Mouse (Mus musculus) kidney, embryonic 14.5 days (tissue): Measurements from ENCODE around the gene Dhrs11. TPM values are rescaled to one million over a fixed set of nuclear protein-coding genes. Genes with fewer than 3 reads are reported as not detected.
A peak's percentile ranks its signal among the peaks of the same experiment; 100 is the strongest.

Experiments used
- ATAC-seq: fragments of 200-750 bp; cut with Nextera tagmentation; 2 replicates; pipeline ENCODE4 v1.8.0; 2017; ENCODE audit warnings: moderate number of reproducible peaks, mild to moderate bottlenecking, moderate TSS enrichment, moderate library complexity; ENCODE audit not compliant: low FRiP score, low TSS enrichment
- H3K27ac ChIP-seq: fragments of 300-500 bp; sonication (generic); 2 replicates; pipeline ENCODE4 v1.5.1; 2014; ENCODE audit warnings: low read depth, mild to moderate bottlenecking, low read length, moderate library complexity, mixed read lengths
- H3K27me3 ChIP-seq: fragments of 300-500 bp; sonication (generic); 2 replicates; pipeline ENCODE4 v1.6.1; 2014; ENCODE audit warnings: mild to moderate bottlenecking, low read length; ENCODE audit not compliant: control insufficient read depth, insufficient read depth
- H3K36me3 ChIP-seq: fragments of 300-500 bp; sonication (generic); 2 replicates; pipeline ENCODE4 v1.6.1; 2014; ENCODE audit warnings: low read length, mixed read lengths; ENCODE audit not compliant: control insufficient read depth, insufficient read depth
- H3K4me1 ChIP-seq: fragments of 300-500 bp; sonication (generic); 2 replicates; pipeline ENCODE4 v1.6.1; 2014; ENCODE audit warnings: low read length, mixed read lengths; ENCODE audit not compliant: control insufficient read depth, insufficient read depth
- H3K4me2 ChIP-seq: fragments of 300-500 bp; sonication (generic); replicated peaks from 2 replicates; pipeline ENCODE4 v1.6.1; 2014; ENCODE audit warnings: low read depth, mild to moderate bottlenecking, low read length
- H3K4me3 ChIP-seq: fragments of 300-500 bp; sonication (generic); 2 replicates; pipeline ENCODE4 v1.5.1; 2014; ENCODE audit warnings: mild to moderate bottlenecking, low read length
- H3K9ac ChIP-seq: fragments of 300-500 bp; sonication (generic); 2 replicates; pipeline ENCODE4 v1.6.1; 2014; ENCODE audit warnings: low read depth, mild to moderate bottlenecking, low read length, moderate library complexity
- H3K9me3 ChIP-seq: fragments of 300-500 bp; sonication (generic); 2 replicates; pipeline ENCODE4 v1.6.1; 2016; ENCODE audit warnings: low read length; ENCODE audit not compliant: control insufficient read depth
- WGBS: fragments of 180-500 bp; shearing (Covaris S2); extraction: QIAGEN DNeasy Blood & Tissue Kit; methylation state at CpG from one replicate; pipeline ENCODE4 v1.1.7; 2014; 5-methylcytosine and 5-hydroxymethylcytosine counted together
- polyA plus RNA-seq: library from polyadenylated mRNA; unstranded; fragments of >200 nt; fragmentation: Nextera tagmentation; extraction: Ambion mirVana; gene quantifications from 2 replicates; pipeline ENCODE4 v1.2.1, GENCODE M21; 2014

Dhrs11 gene
- polyA plus RNA-seq, 1 experiment from 2014 or later: 10.4 TPM

DNA sequence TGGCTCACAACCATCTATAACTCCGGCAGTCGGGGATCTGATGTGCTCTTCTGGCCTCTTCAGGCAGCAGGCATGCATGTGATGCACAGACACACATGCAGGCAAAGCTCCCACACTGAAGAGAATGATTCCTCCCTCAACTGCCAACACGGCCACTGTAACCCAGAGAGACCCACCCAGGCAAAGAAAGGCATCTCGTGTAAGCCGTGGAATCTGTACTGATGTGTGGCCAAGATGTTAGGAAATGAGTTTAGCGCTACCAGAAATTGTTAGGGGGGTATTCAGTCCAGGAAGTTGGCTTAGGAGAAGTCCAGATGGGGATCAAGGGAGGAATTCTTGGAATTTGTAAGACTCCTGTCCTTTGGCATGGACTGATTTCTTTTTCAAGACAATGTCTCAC, 38.4 kb downstream of the Dhrs11 start:
- H3K27ac ChIP-seq: no peak overlapping the region
- 73% methylated on average over 6 of the region's 6 CpGs for WGBS
- H3K9me3 ChIP-seq: no peaks in the 10 kb centered on the region
- H3K9ac ChIP-seq: no peak overlapping the region
- no peak overlapping the region for H3K4me3 ChIP-seq
- ATAC-seq: no peak
- no peaks in the 10 kb centered on the region for H3K36me3 ChIP-seq
- H3K4me1 ChIP-seq: no peaks in the 10 kb centered on the region
- 0 out of 2 replicates have a peak, but pooled peaks cover 2% of the 10 kb centered on the region for H3K27me3 ChIP-seq
- no peak overlapping the region for H3K4me2 ChIP-seq

- no peak overlapping the region for H3K27ac ChIP-seq
- no peaks in the 10 kb centered on the region for H3K9me3 ChIP-seq
- 3% methylated on average over 19 of the region's 19 CpGs for WGBS
- ATAC-seq: no peak
- no peak overlapping the region for H3K9ac ChIP-seq
- peak overlapping the region; percentile 22 for H3K4me2 ChIP-seq
- peaks cover 20% of the 10 kb centered on the region for H3K27me3 ChIP-seq
- peaks cover 14% of the 10 kb centered on the region; the same call in 1 of the 2 replicates for H3K4me1 ChIP-seq
- no peak overlapping the region for H3K4me3 ChIP-seq
- H3K36me3 ChIP-seq: no peaks in the 10 kb centered on the region
Observed at GRCm38 (mm10) chr11:84780143-84780870, 48.5 kb downstream of the Dhrs11 start.

DNA sequence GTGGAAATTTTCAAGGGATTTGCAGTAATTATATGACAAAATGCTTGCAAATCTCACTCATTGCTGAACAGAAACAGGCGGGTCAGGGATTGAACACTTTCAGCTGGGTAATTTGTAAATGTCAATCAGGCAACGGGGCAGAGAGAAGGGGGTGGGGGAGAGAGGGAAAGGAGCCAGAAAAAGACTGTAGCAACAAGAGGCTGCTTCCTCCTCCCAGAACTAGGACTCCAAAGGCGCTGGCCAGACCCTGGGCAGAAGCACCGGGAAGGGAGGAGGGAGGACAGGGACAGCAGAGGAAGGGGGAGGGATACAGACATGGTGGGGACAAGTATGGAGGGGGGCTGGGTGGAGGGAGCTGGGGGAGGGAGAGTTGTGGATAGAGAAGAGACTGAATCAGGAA, 53.2 kb downstream of the Dhrs11 start:
- no peak for ATAC-seq
- Histone ChIP-seq H3K27ac (no peak overlapping the region), H3K9ac (no peak overlapping the region), H3K36me3 (no peaks in the 10 kb centered on the region), H3K9me3 (no peaks in the 10 kb centered on the region), H3K27me3 (peaks cover 12% of the 10 kb centered on the region), H3K4me1 (peaks cover 9% of the 10 kb centered on the region; the same call in 1 of the 2 replicates), H3K4me2 (no peak overlapping the region), H3K4me3 (no peak overlapping the region)
- under 1% methylated on average over 4 of the region's 4 CpGs for WGBS

DNA sequence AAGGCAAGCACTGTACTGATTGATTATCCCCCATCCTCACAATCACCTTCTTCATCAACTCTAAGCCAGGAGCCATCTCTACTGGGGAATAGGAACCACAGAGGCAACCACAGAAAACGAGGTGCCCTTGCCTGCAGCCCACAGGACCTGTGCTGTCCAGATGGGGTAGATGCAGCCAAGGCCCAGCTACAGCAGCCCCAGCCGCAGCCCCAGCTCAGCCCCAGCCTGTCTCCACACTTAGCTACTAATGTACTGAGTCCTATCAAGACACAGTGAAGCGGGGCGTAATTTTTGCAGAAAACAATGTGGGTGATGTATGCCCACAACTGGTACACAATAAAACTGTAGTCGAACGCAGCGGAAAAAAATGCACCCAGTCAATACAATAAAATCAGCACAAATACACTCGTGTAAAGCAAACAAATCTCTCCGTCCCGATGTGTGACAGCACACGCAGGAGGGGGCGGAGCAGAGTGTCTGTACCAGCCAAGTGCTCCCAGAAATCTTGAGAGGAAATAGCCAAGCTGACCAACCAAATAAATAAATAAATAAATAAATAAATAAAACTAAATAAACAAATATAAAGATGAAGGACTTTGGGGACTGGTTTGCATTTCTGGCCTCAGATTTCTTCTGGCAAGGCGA, 53.8 kb downstream of the Dhrs11 start:
- no peaks in the 10 kb centered on the region for H3K9me3 ChIP-seq
- no peak overlapping the region for H3K4me2 ChIP-seq
- 62% methylated on average over 13 of the region's 13 CpGs for WGBS
- no peak overlapping the region for H3K9ac ChIP-seq
- no peaks in the 10 kb centered on the region for H3K36me3 ChIP-seq
- no peak overlapping the region for H3K27ac ChIP-seq
- ATAC-seq: no peak
- peaks cover 9% of the 10 kb centered on the region; the same call in 1 of the 2 replicates for H3K4me1 ChIP-seq
- no peak overlapping the region for H3K4me3 ChIP-seq
- peaks cover 9% of the 10 kb centered on the region for H3K27me3 ChIP-seq

Other genes starting within 250 kb of the Dhrs11 start
- gene Mrm1, start 9.5 kb downstream of the Dhrs11 start, polyA plus RNA-seq: 8.4 and 12.6 TPM in 2 replicates
- 68.7 and 74.7 TPM in 2 replicates for gene Ggnbp2, start 41.8 kb upstream of the Dhrs11 start, polyA plus RNA-seq
- gene Myo19, start 51.2 kb upstream of the Dhrs11 start, polyA plus RNA-seq: 9.2 and 15.0 TPM in 2 replicates
- 4.0 and 4.8 TPM in 2 replicates for gene Pigw, start 51.3 kb upstream of the Dhrs11 start, polyA plus RNA-seq
- 71.6 and 81.0 TPM in 2 replicates for gene Znhit3, start 87.4 kb upstream of the Dhrs11 start, polyA plus RNA-seq
- 58.6 and 65.3 TPM in 2 replicates for gene Car4, start 128.8 kb upstream of the Dhrs11 start, polyA plus RNA-seq